Mouse (Mus musculus) B cell, adult 2 months (primary cell): ENCODE measurements around the gene Cit.

Experiments
- DNase-seq, 2 experiments: peaks; one replicate each; pipeline ENCODE4 v3.0.0; 2022

The Cit gene

DNA sequence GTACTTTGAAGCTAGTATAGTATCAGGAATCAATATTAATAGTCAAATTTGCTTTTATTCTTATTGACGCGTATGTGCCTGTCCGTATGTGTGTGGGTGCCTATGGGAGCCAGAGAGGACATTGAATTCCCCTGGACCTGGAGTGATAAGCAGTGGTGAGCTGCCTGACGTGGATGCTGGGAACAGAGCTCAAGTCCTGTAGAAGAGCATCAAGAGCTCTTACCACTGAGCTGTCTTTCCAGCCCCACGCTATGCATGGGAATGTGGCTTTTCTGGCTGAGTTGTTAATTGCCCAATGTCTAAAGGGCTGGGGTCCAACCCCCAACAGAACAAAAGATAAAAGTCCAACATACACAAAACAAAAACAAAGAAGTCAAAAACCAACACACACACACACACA lies 131.4 kb downstream of the Cit start:
- no peak for DNase-seq

DNA sequence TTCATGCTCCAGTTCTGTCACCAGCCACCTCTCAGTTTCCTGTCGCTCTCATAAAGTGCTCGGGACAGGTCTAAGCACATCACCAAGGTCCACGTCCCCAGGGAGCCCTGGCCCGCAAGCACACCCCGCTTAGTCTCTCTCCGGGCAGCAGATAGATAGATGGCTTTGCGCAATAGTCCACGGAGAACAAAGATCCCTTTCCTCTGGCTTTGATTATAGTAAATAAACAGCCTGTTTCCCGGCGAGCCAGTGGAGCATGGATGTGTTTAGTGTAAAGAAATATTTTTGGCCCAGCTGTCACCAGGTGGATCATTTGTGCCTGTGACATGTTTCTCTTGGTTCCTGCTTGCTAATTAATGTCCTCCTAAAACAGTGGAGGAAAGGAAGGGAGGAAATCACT lies 132.2 kb downstream of the Cit start:
- no peak for DNase-seq

DNA sequence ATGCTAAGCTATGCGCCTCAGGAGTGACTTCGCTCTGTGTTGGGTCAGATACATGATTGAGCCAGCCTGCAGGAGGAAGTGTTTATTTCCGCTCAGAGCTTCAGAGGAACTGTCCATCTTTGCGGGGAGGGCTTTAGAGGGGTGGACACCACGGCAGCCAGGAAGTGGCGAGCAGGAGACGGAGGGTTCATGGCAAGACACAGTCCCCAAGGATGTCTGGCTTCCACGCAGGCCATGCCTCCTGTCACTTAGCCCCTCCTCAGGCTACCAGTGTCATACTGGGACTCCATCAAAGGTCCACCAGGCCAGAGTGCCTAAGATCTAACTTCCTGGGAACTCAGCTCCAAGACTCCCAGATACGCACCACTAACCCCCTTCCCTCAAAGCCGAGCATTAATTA lies 132.7 kb downstream of the Cit start:
- no peak for DNase-seq

DNA sequence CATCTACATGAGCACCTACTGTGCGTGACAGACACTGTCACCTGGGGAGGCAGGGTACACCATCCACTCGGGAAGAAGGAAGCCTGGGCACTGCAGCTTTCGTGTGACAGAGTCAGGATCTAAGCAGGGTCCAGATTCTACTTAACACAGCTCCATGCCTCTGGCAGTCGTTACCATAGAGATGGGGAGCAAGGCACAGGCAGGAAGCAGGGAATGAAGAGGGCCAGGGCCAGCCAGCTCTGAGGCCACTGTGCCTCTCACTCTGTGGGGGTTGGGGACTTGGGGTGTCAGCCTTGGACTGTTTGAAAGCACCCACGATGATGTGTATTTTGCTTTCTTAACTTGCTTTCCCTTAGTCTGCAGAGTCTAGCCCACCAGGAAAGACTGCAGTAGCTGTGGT lies 133.2 kb downstream of the Cit start:
- DNase-seq: no peak

DNA sequence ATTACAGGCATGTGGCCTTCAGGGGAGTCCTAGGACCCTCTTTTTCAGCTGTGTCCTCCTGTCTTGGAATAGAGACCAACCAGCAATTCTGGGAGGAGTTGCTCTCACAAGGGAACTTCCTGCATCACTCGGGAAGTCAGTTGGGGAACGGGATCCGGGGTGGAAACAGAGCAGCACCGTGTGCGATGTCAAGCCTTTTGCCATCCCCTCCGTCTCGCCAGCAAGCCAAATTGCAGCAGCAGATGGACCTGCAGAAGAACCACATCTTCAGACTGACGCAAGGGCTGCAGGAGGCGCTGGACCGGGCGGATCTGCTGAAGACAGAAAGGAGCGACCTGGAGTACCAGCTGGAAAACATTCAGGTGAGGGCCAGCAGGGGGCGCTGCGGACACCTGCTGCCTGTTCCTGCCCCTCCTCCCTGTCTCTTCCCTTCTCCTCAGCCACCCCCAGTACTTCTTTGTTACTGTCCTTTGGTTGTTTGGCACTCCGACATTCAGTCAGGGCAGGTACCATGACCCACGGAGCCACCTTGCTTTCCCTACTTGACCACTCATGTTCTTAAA lies 134.1 kb downstream of the Cit start:
- DNase-seq: peak; percentile 46

DNA sequence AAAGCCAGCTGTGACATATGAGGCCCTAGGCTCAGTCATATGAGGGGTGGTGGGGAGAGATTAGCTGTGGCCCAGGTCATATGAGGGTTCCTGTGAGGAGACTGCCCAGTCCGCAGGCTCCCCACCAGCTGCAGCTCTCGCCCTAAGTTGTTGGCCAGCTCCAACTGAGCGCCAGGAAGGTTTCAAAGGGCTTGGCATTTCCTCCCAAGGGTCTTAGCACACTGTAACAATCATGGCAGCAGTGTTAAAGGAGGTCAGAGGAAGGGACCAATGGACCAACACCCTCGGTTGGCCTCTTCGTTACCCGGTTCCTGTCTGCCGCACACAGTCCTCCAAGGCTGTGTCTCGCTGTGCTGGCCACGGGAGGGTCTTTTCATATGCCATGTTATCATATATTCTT lies 135.5 kb downstream of the Cit start:
- no peak for DNase-seq

DNA sequence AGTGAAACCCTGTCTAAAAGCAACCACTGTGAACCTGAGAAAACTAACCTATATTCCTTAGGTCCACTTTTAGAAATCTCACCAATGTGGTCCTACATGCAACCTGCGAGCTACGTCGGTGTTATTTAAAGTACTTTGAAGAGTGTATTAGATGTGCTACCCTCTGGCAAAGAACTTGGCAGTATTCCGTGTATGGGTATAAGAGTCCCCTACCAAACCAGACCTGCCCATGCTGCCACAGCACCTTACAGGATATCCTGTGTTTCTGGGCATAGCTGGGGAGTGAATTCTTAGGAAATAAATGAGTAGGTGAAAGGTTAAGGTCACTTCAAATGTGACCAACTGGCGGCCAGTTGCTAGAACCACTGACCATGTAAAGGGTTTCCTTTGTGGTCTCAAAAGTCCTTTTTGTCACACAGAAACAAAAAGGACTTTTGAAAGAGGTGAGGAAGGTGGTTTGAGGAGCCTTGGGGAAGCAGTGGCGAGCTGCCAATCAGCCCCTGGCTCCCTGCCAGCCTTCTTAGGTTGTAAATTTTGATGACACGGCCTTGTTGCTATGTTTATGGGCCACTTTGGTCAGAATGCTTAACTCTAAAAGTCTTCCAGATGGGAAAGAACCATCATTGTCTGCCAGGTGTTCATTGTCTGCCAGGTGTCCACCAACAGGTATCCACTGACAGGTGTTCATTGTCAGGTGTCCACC lies 137.7 kb downstream of the Cit start:
- DNase-seq: no peak

DNA sequence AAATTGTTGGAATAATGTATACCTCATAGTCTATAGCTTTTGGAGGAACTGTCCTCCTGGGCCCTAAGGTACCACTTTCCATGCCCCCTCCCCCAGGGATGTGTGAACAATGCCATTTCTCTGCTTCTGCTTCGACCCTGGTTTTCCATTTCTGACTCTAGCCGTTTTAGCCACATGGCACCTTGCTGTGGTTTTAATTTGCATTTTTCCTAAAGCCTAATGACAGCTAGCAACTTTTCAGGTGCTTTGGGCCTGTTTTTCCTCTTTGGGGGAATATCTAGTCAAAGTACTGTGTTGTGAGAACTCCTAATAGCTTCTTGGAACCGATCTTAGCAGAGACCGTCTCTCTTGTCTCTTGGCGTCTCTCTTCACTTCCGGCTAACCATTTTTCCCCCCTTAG lies 139.3 kb downstream of the Cit start:
- no peak for DNase-seq

DNA sequence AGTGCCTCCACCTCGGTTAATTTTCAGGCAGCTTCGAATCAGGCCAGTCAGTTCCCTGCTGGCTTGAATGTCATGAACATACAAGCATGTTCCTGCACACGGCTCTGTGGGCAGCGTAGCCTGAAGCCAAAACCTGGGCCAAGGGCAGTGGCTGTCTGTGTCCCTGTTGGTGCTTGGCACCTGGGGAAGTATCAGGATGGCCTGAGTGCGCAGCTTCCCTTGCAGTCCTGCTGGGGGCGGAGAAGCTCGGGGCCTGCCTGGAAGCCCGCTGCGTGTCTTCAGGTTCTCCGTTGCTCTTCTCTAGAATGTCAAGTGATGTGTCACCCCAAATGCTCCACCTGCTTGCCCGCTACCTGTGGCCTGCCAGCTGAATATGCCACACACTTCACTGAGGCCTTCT lies 140.0 kb downstream of the Cit start:
- no peak for DNase-seq

DNA sequence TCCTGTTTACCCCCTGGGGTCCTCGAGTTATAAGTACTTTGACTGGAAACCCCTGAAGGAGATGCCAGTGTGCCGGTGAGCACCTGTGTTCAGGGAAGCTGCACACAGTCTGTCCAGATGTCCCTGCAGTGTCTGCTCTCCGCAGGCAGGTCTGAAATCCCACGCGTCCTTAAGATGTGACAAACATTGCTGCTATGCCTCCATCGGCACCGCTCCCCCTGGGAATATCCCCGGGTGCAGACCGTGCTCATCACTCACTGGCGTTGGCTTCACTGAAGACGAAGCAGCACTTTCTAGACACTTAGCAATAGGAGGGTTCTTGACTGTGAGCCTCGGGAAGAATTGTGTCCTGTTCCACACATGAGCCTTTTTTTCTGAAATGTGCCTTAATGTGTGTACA lies 142.2 kb downstream of the Cit start:
- DNase-seq: no peak

DNA sequence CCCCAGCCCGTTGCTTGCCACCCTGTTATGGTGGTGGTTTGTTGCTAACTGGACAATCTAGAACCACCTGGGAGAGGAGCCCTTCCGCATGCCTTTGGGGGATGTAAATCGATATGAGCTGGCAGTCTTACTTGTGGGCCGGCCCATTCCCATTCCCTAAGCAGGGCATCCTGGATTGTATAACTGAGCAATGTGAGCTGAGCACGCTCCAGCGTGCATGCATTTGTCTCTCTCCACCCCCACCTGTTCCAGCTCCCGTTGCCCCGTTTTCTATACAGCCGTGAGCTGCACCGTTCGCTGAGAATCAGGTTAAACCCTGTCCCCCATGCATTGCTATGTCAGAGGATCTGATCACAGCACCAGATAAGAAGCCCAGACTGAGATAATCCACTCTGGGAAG lies 146.6 kb downstream of the Cit start:
- no peak for DNase-seq

DNA sequence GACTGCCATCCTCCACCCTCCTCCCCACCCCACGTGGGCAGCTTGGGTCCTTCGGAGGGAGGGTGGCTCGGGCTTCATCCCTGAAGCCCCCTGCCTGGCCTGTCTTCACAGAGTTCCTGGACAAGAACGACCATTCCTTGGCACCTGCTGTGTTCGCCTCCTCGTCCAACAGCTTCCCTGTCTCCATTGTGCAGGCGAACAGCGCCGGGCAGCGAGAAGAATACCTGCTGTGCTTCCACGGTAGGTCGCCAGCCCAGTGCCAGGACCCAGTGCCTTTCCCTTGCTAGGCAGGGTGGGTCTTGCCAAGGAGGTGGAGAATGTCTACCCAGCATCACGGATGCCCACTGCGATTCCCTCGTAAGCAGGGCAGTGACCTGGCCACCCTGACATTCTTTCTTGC lies 149.0 kb downstream of the Cit start:
- DNase-seq: no peak

DNA sequence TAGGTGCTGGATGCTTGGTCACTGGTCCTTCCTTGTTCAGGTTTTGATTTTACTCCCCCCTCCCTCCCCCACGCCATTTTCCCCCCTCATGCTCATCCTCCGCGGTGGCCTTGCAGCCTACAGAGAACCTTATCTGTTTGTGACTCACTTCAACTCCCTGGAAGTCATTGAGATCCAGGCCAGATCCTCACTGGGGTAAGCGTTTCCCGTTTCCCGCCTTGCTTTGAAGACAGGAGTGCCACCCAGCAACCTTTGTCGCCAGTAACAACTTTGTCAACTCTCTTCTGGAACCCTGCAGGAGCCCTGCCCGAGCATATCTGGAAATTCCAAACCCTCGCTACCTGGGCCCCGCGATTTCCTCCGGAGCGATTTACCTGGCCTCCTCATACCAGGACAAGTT lies 152.3 kb downstream of the Cit start:
- no peak for DNase-seq

DNA sequence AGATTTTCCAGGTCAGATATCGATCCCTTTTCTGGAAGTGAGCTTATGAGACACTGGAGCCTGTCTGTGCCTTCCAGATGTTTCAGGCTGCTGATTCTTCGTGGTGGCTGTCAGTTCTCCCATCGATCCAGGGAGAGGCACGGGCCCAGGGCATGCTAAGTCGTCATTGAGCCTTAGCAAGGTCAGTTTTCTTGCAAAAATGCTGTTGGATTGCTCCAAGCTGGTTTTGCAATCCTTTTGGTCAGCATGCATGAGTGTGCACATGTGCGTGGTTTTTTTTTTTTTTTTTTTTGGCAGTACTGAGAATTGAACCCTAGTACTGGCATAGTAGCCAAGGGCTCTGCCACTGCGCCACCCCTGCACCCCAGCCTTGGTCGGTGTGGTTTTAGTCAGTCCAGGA lies 158.1 kb downstream of the Cit start:
- DNase-seq: no peak

DNA sequence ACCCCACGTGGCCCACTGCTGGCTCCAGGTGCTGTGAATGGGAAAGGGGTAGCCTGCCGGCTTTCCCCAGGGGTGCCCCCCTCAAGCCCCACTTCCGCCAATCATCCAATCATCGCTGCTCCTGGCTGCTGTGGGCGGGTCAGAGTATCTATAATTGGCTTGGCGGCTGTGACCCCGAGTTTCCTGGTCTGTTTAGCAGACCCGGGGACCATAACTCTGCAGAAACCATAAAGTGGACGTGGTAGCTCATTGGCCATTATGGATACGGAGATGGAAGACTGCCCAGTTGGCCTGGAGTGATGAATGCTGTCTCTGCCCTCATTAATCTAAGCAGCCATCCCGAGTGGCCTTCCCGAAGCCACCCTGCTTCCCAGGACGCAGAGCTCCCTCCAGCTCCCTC lies 158.7 kb downstream of the Cit start:
- no peak for DNase-seq

DNA sequence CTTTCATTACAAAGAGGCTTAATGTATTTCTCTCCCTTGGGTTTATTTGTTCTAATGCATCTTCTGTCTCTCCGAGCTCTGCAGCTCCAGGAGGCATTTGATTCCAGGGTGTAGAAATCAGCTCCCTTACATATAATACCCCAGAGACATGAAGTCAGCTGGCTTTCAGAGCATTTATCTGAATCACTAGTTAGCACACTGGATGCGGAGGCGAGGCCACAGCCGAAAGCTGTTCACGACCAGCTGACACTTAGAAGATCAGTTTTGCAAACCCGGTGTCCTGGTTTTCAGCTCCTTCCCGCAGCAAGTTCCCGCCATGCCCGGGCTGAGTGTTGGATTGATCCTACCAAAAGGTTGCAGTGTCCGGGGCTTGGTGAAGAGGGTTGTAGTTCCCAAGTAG lies 159.2 kb downstream of the Cit start:
- no peak for DNase-seq

DNA sequence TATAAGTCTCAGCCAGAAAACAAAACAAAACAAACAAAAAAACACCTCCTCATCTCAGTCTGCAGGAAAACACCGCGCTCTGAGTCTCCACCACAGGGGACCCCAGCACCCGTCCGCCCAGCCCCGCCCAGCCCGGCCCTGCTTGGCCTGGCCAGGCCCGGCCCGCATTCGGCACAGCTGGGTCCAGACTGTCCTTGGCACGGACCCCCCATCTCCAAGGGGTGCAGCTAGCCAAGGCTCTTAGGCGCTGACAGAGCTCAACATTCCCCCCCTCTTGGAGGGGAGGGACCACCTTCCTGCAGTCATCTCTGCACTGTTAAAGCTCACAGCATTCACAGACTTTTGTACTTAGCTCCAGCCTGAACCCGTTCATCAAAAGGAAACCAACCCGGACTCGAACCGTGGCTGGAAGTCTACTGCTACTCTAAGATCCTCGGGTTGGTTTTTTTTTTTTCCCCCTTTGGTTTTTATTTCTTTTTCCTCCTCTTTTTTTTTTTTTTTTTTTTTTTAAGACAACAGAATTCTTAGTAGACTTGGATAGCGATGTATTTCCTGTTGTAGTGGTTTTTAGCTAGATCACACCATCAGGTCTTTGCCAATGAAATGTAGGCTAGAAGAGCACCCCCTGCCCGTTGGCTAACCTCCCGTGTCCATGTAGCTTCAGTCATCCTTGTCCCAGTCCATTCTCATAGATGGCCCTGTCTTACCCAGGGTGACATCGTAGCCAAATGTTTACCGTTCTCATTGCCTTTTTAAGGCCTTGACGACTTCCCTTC lies 161.4 kb downstream of the Cit start:
- no peak for DNase-seq

DNA sequence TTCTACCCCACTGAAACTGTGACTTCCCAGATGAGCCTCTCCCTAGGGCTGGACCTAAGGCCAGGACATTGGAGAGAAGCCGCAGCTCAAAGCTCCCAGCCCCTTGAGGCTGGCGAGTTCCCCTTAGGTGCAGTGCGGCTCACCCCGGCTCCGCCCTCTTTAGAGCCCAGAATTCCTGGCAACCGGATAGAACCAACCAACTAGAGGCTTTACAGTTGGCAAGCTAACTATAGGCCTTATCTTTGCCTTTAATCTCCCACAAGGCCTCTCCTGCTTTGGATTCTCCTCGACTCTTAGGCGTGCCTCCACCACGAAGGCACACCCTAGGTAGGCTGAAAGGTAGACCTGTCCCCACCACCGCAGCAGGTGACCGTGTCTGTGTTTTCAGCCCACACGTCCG lies 162.6 kb downstream of the Cit start:
- DNase-seq: no peak

DNA sequence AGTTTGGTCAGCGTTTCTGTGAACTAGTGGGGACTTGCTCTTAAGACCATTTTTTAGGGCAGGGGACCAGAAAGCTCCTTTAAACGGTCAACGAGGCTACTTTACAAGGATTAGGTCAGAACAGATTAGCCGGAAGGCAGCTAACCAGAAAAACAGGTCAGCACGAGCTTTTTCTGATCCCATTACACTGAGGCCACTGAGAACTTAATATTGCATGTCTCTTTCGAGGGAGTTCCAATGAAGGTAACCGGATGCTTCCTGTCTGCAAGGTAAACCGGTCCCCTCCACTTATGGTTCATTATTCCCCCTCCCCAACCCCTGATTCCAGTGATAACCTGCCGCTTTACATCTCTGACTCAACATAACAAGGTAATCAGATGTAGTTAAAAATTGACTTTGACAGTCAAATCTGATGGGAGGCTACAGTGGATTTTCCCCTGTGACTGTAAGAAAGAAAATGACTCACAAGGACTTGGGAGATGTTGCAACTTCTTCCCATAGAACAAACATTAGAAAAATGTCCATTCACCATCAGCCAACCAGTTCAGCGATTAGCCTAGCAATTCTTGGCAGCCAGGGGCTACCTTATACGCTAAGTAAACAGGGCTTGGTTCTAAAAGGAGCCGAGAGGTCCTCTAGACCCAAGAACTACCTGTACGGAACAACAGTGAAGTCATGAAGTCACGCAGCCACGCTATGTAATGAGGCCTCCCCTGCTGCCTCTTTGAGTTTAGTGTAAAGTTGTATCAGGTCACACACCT lies 164.2 kb downstream of the Cit start:
- no peak for DNase-seq

DNA sequence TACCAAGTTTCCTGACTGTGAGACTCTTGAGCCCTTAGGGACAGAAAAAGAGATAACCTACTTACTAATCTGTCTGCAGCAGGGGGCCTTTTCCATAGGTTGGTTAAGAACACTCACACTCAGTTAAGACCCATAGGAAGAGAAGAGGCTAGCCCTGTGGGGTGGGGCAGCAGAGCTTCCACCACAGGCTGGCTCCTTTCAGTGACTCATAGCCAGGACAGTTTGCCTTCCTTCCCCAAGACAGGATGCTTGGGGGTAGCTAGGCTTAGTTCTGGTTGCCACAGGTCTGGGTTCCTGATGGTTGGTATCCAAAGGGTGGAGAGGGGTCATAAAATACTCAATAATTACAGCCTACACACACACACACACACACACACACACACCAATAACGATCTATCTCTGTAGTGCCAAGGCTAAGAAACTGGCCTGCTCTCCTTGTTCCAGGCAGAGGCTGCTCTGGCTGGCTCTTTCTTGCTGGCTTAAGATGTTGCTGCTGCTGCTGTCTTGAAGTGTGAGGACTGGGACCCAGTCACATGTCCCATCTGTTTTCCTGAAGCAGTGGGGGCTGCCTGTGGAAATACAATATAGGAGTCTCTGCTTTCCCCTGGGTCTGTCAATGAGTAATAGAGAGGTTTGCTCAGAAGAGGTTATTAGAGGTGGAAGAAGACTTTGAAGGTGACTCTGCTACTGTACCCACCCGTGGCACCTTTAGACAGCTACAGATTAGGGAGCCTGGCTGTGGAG lies 165.0 kb downstream of the Cit start:
- no peak for DNase-seq

DNA sequence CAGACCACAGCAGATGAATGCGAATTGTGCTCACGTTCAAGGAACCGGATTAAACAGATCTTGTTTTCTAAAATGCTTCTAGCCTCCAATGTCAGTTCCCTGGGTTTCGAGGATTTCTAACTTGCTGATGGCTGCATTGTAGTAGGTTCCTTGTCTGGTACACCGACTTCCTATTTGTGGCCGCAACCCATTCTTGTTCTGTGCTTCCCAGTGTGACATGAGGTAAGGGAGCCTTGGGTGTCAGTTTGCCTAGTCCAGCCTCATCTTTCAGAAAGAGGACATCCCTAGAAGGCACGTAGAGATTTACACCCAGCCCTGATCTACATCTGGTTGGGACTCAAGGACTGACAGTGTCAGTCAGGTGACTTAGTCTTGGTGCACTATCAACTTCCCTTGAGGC lies 166.6 kb downstream of the Cit start:
- no peak for DNase-seq

DNA sequence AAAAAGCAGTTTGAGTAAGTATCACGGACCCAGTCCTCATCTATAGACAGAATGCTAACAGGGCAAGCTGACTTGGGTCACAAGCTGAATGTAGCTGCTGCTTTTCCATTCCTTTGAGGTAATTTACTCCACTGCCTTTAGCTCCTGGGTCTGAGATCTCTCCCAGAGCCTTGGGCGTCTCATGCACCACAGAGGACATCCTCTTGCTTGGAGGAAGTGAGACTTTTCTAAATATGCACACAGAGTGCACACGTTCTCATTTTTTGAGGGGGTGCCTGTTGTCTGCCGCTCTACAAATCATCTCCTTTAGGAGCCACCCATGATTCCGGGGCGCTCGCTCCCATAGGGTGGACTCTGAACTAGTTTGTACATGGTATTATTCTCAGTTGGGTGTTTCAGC lies 167.4 kb downstream of the Cit start:
- DNase-seq: no peak

DNA sequence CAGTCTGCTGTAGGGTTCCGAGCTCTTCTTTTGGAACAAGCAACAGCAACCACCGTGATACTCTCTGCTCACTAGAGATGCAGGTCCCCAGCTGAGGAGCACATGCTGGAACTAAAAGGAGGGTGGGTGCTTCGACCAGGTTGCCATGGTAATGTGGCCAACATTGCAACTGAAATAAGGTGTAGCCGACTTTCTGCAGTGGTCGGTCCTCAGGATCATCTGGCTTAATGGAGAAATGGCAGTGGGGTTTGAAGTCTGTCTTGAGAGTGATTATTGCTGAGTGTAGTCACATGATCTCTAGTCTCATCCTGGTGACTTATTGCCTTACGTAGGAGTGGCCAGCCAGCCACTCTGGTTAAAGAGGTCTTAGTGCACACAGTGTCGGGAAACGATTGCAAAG lies 168.7 kb downstream of the Cit start:
- DNase-seq: no peak
